Mouse (Mus musculus): ENCODE measurements around the gene Apol6. TPM values are rescaled to one million over a fixed set of nuclear protein-coding genes. Genes with fewer than 3 reads are reported as not detected.

Gene Apol6
- total and polyA plus RNA-seq, 3 experiments, result not detected

GRCm38 (mm10) chr15:77095216-77095615 lies 50.7 kb downstream of the Apol6 start:
- no peak overlapping the region for H3K27ac ChIP-seq (ENCODE audit: control insufficient read depth, low read depth, low read length)
- H3K4me1 ChIP-seq (ENCODE audit: control insufficient read depth in 1 of 2, insufficient read depth in 2 of 2, low read length in 2 of 2), result no peaks in the 10 kb centered on the region
- TF ChIP-seq CTCF (IDR thresholded peaks at IDR 0.05 in 2 of 3, conservative IDR thresholded peaks at IDR 0.05 in 1 of 3; ENCODE audit: control insufficient read depth in 1 of 3, insufficient read depth in 1 of 3, low read depth in 2 of 3, low read length in 3 of 3, poor library complexity in 1 of 3, severe bottlenecking in 1 of 3) (no peak), MYC (IDR thresholded peaks at IDR 0.05; ENCODE audit: low read depth, low read length) (no peak), TCF12 (IDR thresholded peaks at IDR 0.05; ENCODE audit: low read depth, low read length) (no peak), CHD2 (IDR thresholded peaks at IDR 0.05; ENCODE audit: low read length) (no peak), TAL1 (IDR thresholded peaks at IDR 0.05; ENCODE audit: low read length) (no peak), MXI1 (IDR thresholded peaks at IDR 0.05; ENCODE audit: low read depth, low read length) (no peak), HCFC1 (IDR thresholded peaks at IDR 0.05; ENCODE audit: low read depth, low read length) (no peak), ZMIZ1 (IDR thresholded peaks at IDR 0.05; ENCODE audit: low read depth, low read length) (no peak), GATA1 (IDR thresholded peaks at IDR 0.05; ENCODE audit: low read depth, low read length) (no peak), POLR2A (IDR thresholded peaks at IDR 0.05; ENCODE audit: control insufficient read depth in 1 of 2, insufficient read depth in 1 of 2, low read depth in 1 of 2, low read length in 2 of 2, poor library complexity in 1 of 2) (no peak), GABPA (IDR thresholded peaks at IDR 0.05; ENCODE audit: low read depth, low read length) (no peak), NELFE (IDR thresholded peaks at IDR 0.05; ENCODE audit: low read depth, low read length) (no peak), MAX (IDR thresholded peaks at IDR 0.05; ENCODE audit: low read length) (no peak), NRF1 (IDR thresholded peaks at IDR 0.05; ENCODE audit: insufficient read depth, low read depth, low read length, poor library complexity, severe bottlenecking) (no peak), MYB (IDR thresholded peaks at IDR 0.05; ENCODE audit: low read depth, low read length) (no peak), MAFK (IDR thresholded peaks at IDR 0.05; ENCODE audit: borderline replicate concordance, low read depth, low read length) (no peak), JUND (IDR thresholded peaks at IDR 0.05; ENCODE audit: low read depth, low read length) (no peak), KAT2A (conservative IDR thresholded peaks at IDR 0.05; ENCODE audit: low read depth, low read length) (no peak)
- H3K9me3 ChIP-seq (replicated peaks; ENCODE audit: insufficient read depth, low read length), result no peaks in the 10 kb centered on the region
- H3K4me3 ChIP-seq (ENCODE audit: control insufficient read depth in 1 of 2, insufficient read depth in 1 of 2, low read depth in 2 of 2, low read length in 2 of 2), result no peak overlapping the region
- H3K36me3 ChIP-seq (ENCODE audit: control insufficient read depth in 1 of 2, insufficient read depth in 2 of 2, low read length in 2 of 2), result no peaks in the 10 kb centered on the region
- H3K27me3 ChIP-seq (ENCODE audit: control insufficient read depth in 1 of 2, insufficient read depth in 2 of 2, low read length in 2 of 2), result no peaks in the 10 kb centered on the region
- DNase-seq (ENCODE audit: low read depth, low spot score), result no peak
- no peak overlapping the region for H3K9ac ChIP-seq (ENCODE audit: control insufficient read depth, low read depth, low read length, poor library complexity, severe bottlenecking)
- no peaks in the 10 kb centered on the region for H3K79me2 ChIP-seq (ENCODE audit: control insufficient read depth, insufficient read depth, low read length, poor library complexity)

- H3K4me3 ChIP-seq (ENCODE audit: control insufficient read depth in 1 of 2, insufficient read depth in 1 of 2, low read depth in 2 of 2, low read length in 2 of 2), result no peak overlapping the region
- no peak overlapping the region for H3K27ac ChIP-seq (ENCODE audit: control insufficient read depth, low read depth, low read length)
- no peaks in the 10 kb centered on the region for H3K9me3 ChIP-seq (replicated peaks; ENCODE audit: insufficient read depth, low read length)
- no peak for TF ChIP-seq E2F4 (IDR thresholded peaks at IDR 0.05; ENCODE audit: borderline replicate concordance, low read depth, low read length)
- H3K4me1 ChIP-seq (ENCODE audit: control insufficient read depth in 1 of 2, insufficient read depth in 2 of 2, low read length in 2 of 2), result no peaks in the 10 kb centered on the region
- no peaks in the 10 kb centered on the region for H3K79me2 ChIP-seq (ENCODE audit: control insufficient read depth, insufficient read depth, low read length, poor library complexity)
- H3K36me3 ChIP-seq (ENCODE audit: control insufficient read depth in 1 of 2, insufficient read depth in 2 of 2, low read length in 2 of 2), result no peaks in the 10 kb centered on the region
- H3K27me3 ChIP-seq (ENCODE audit: control insufficient read depth in 1 of 2, insufficient read depth in 2 of 2, low read length in 2 of 2), result no peaks in the 10 kb centered on the region
- H3K9ac ChIP-seq (ENCODE audit: control insufficient read depth, low read depth, low read length, poor library complexity, severe bottlenecking), result no peak overlapping the region
- no peak for DNase-seq (ENCODE audit: low read depth, low spot score)
Observed at GRCm38 (mm10) chr15:77097358-77097757, 52.8 kb downstream of the Apol6 start.

Data from MEL (cell line).